Mouse (Mus musculus): ENCODE results near the gene Exosc7.

GRCm38 (mm10) chr9:123162985-123163694, 50.1 kb downstream of the Exosc7 start:
- no peak for TF ChIP-seq CTCF (IDR thresholded peaks at IDR 0.05; ENCODE audit: insufficient read depth, low read length)
- TF ChIP-seq POLR2A (IDR thresholded peaks at IDR 0.05; ENCODE audit: borderline replicate concordance, extremely low read depth, low read depth, low read length) = no peak

Measured in lung, adult 2 months (tissue).